ENCODE assay signal across 9 mouse cellular contexts in genomic region chr15:10901075-10901474, GRCm38 (mm10). TPM values are rescaled to one million over a fixed set of nuclear protein-coding genes. Genes with fewer than 3 reads are reported as not detected.
DNase-seq lines count a peak whose midpoint lies in the region; ATAC-seq lines count a peak whose summit lies in the region.
"Had no signal": no experiment of that assay in that cellular context is flagged by ENCODE, and none has a peak within 500 bp of the region (broad histone marks: within the 10 kb centered on the region; RNA-seq: fewer than 3 reads in every experiment).

No protein-coding gene starts in this region.

- no peak overlapping the region for H3K4me2 ChIP-seq in forebrain, embryonic 14.5 days (ENCODE audit: low read length)
- H3K4me2 ChIP-seq in midbrain, embryonic 14.5 days (ENCODE audit: low read length), result no peak overlapping the region

- H3K27me3 ChIP-seq in forebrain, embryonic 14.5 days (replicated peaks; ENCODE audit: control insufficient read depth, insufficient read depth, low read length), result no peaks in the 10 kb centered on the region
- H3K27me3 ChIP-seq in forebrain, embryonic 10.5 days (ENCODE audit: poor library complexity, severe bottlenecking), result no peaks in the 10 kb centered on the region
- no peaks in the 10 kb centered on the region for H3K27me3 ChIP-seq in midbrain, embryonic 14.5 days (ENCODE audit: control insufficient read depth, insufficient read depth, low read length)
- no peaks in the 10 kb centered on the region for H3K27me3 ChIP-seq in midbrain, embryonic 10.5 days (ENCODE audit: low read depth, poor library complexity, severe bottlenecking)

- WGBS in forebrain, embryonic 14.5 days, result 51% methylated on average over 3 of the region's 3 CpGs
- 65% methylated on average over 3 of the region's 3 CpGs for WGBS in forebrain, embryonic 10.5 days
- WGBS in midbrain, embryonic 14.5 days, result 45% methylated on average over 3 of the region's 3 CpGs
- WGBS in midbrain, embryonic 10.5 days, result 57% methylated on average over 3 of the region's 3 CpGs

- DNase-seq in forebrain, embryonic 14.5 days (ENCODE audit: low spot score), result peak; percentile 59
- DNase-seq in forebrain, embryonic 10.5 days (ENCODE audit: extremely low spot score, low spot score), result no peak
- peak; percentile 74 for DNase-seq in midbrain, embryonic 14.5 days
- no peak for DNase-seq in midbrain, embryonic 10.5 days (ENCODE audit: low spot score)
- DNase-seq in embryo, embryonic 10 days (ENCODE audit: low spot score), result peak; percentile 65
- peak; percentile 68 to 74 for DNase-seq in kidney, postnatal 4 days
- DNase-seq in spleen, postnatal 14 days (ENCODE audit: low spot score in 2 of 2), result no peak
- DNase-seq in cerebellum, adult 9-11 months, result no peak

- no peaks in the 10 kb centered on the region for H3K36me3 ChIP-seq in forebrain, embryonic 14.5 days (ENCODE audit: control insufficient read depth, insufficient read depth, low read length)
- H3K36me3 ChIP-seq in forebrain, embryonic 10.5 days (replicated peaks), result no peaks in the 10 kb centered on the region
- no peaks in the 10 kb centered on the region for H3K36me3 ChIP-seq in midbrain, embryonic 14.5 days (ENCODE audit: control insufficient read depth, insufficient read depth, low read length)
- no peaks in the 10 kb centered on the region for H3K36me3 ChIP-seq in midbrain, embryonic 10.5 days

- no peaks in the 10 kb centered on the region for H3K4me1 ChIP-seq in forebrain, embryonic 14.5 days (ENCODE audit: control insufficient read depth, insufficient read depth, low read length)
- H3K4me1 ChIP-seq in forebrain, embryonic 10.5 days, result no peaks in the 10 kb centered on the region
- H3K4me1 ChIP-seq in midbrain, embryonic 14.5 days (ENCODE audit: control insufficient read depth, insufficient read depth, low read length), result no peaks in the 10 kb centered on the region
- no peaks in the 10 kb centered on the region; the same call in 1 of the 2 replicates for H3K4me1 ChIP-seq in midbrain, embryonic 10.5 days

- no peak for ATAC-seq in forebrain, embryonic 14.5 days
- ATAC-seq in midbrain, embryonic 14.5 days (ENCODE audit: low FRiP score, low TSS enrichment), result no peak

- no peak overlapping the region for H3K27ac ChIP-seq in forebrain, embryonic 14.5 days (ENCODE audit: low read depth, low read length)
- H3K27ac ChIP-seq in forebrain, embryonic 10.5 days, result no peak overlapping the region
- H3K27ac ChIP-seq in midbrain, embryonic 14.5 days (replicated peaks; ENCODE audit: low read depth, low read length), result no peak overlapping the region
- H3K27ac ChIP-seq in midbrain, embryonic 10.5 days (replicated peaks), result no peak overlapping the region
- H3K27ac ChIP-seq: macrophage had no signal

- H3K4me3 ChIP-seq in forebrain, embryonic 14.5 days (ENCODE audit: low read depth, low read length), result no peak overlapping the region
- no peak overlapping the region for H3K4me3 ChIP-seq in forebrain, embryonic 10.5 days
- no peak overlapping the region for H3K4me3 ChIP-seq in midbrain, embryonic 14.5 days (replicated peaks; ENCODE audit: low read depth, low read length)
- no peak overlapping the region for H3K4me3 ChIP-seq in midbrain, embryonic 10.5 days

- no peak overlapping the region for H3K9ac ChIP-seq in forebrain, embryonic 14.5 days (ENCODE audit: low read length)
- H3K9ac ChIP-seq in midbrain, embryonic 14.5 days (replicated peaks; ENCODE audit: low read length), result no peak overlapping the region

- H3K9me3 ChIP-seq in forebrain, embryonic 14.5 days (replicated peaks; ENCODE audit: control insufficient read depth, low read length), result no peaks in the 10 kb centered on the region
- no peaks in the 10 kb centered on the region for H3K9me3 ChIP-seq in forebrain, embryonic 10.5 days
- H3K9me3 ChIP-seq in midbrain, embryonic 14.5 days (ENCODE audit: control insufficient read depth, low read length), result no peaks in the 10 kb centered on the region
- H3K9me3 ChIP-seq in midbrain, embryonic 10.5 days (replicated peaks), result no peaks in the 10 kb centered on the region

RNA-seq across cellular contexts. Expression of gene C1qtnf3, which starts 51.1 kb away (rescaled TPM):
- polyA plus RNA-seq in forebrain, embryonic 14.5 days (2014; fragmentation: Nextera tagmentation; extraction: Ambion mirVana), result 0.15 and 0.23 TPM in 2 replicates
- polyA plus RNA-seq in forebrain, embryonic 10.5 days (2016; fragmentation: Nextera tagmentation; extraction: Ambion mirVana), result 0.17 TPM in 1 of 2 replicates, not detected in the other
- polyA plus RNA-seq in midbrain, embryonic 14.5 days (2014; fragmentation: Nextera tagmentation; extraction: Ambion mirVana), result 0.42 and 0.88 TPM in 2 replicates
- polyA plus RNA-seq in midbrain, embryonic 10.5 days (2016; fragmentation: Nextera tagmentation; extraction: Ambion mirVana), result 0.10 and 0.40 TPM in 2 replicates
- polyA plus RNA-seq: macrophage had no signal

Comparison
In these comparisons a context has a peak if more than half of its experiments do, and no peak if none do; other contexts are left out.
1. DNase-seq: peak in forebrain, embryonic 14.5 days (single experiment), midbrain, embryonic 14.5 days (single experiment), embryo, embryonic 10 days (single experiment) and kidney, postnatal 4 days (2 of 2); none in forebrain, embryonic 10.5 days (single experiment), midbrain, embryonic 10.5 days (single experiment), spleen, postnatal 14 days (0 of 2) and cerebellum, adult 9-11 months (single experiment).